Mouse (Mus musculus) hematopoietic stem cell, adult 5-6 weeks (primary cell): ENCODE results near the gene Gng4. TPM values are rescaled to one million over a fixed set of nuclear protein-coding genes. Genes with fewer than 3 reads are reported as not detected.
"Not testable (repeated sequence)": the region's sequence is repeated elsewhere in the genome, so short reads cannot be mapped to it uniquely, and the experiment has no call there.

Experiments used
- ATAC-seq, 2 experiments: fragments of 125-278 bp in 1 of 2; replicated peaks in 1 of 2; 2 replicates each; pipeline ENCODE4 v1.8.0; 2016 to 2017; ENCODE audit warnings: inconsistent platforms in 2 of 2, mild to moderate bottlenecking in 2 of 2, moderate number of reproducible peaks in 2 of 2, low read depth in 1 of 2, moderate TSS enrichment in 1 of 2; ENCODE audit not compliant: low FRiP score in 2 of 2, poor library complexity in 2 of 2, severe bottlenecking in 2 of 2, insufficient read depth in 1 of 2, low TSS enrichment in 1 of 2
- total RNA-seq: library from RNA; stranded (forward); fragments of 172-1452, 232-1000 nt; gene quantifications from 2 replicates; pipeline ENCODE4 v1.2.3, GENCODE M21; 2017

Gng4 gene
- total RNA-seq, 1 experiment from 2014 or later, result not detected

DNA sequence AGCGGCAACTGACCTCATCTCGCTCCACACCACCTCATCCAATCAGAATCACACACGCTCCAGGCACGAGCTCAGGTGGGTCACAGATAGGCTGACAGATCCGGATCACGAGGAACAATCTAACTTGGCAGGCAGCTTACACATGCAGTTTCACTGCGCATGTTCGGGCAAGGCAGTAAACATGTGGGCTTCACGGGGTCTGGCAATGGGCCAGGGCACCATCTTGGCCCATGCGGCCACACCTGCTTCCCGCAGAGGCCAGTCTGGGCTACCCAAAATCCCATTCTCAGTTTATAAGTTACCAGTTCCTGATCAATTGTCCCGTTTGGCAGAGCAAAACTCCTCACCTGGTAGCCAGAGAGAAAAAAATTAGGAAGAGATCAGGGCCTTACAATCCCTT lies 14.0 kb downstream of the Gng4 start:
- ATAC-seq, result not testable (repeated sequence)

GRCm38 (mm10) chr13:13798775-13799174 lies 14.9 kb downstream of the Gng4 start:
- ATAC-seq, result no peak

DNA sequence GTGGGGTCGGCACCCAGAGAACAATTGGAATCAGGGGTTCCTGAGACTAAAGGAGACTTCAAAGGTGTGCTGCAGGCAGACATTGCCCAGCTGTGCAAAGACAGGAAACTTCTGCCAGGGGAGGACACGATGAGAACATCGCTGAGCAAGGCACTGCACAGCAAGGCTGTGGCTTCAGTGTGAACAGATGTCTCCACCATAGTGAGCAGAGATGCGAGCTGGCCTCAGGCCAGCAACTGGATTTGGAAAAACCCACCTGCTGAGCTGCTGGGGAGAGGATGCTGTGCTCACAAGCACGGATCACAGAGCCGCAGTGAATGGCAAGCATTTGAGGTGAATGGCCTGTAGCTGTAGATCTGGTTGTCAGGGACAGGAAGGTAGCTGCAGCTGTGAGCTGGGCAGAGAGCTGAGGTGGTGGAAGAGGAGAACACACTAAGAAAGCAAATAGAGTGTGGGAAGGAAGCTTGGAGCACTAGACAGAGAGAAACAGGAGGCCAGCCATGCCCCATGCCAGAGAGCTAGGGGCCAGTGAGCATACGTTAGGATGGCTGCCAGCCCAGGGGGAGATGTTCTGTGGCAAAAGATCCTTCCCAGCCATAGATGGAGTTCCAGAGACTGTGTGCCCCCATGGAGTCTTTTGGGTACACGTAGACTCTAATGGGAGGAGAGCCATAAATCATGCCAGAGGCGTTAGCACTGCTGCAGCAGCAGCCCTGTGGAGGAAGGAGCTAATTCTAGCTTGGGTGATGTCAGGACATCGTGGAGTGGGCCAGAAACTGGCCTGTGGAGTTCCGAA lies 24.7 kb downstream of the Gng4 start:
- ATAC-seq, result no peak

GRCm38 (mm10) chr13:13810885-13811284 lies 27.0 kb downstream of the Gng4 start:
- no peak for ATAC-seq

GRCm38 (mm10) chr13:13818696-13819095 lies 34.8 kb downstream of the Gng4 start:
- ATAC-seq, result no peak

- no peak for ATAC-seq
These were observed 36.6 kb downstream of the Gng4 start for GRCm38 (mm10) chr13:13820234-13821123.

GRCm38 (mm10) chr13:13824946-13825345 lies 41.1 kb downstream of the Gng4 start:
- 0 out of 4 replicates have a peak, but pooled peaks of 1 of the 2 experiments have one; percentile 7 for ATAC-seq

- ATAC-seq, result no peak
These were observed 42.7 kb downstream of the Gng4 start for GRCm38 (mm10) chr13:13826533-13826932.

DNA sequence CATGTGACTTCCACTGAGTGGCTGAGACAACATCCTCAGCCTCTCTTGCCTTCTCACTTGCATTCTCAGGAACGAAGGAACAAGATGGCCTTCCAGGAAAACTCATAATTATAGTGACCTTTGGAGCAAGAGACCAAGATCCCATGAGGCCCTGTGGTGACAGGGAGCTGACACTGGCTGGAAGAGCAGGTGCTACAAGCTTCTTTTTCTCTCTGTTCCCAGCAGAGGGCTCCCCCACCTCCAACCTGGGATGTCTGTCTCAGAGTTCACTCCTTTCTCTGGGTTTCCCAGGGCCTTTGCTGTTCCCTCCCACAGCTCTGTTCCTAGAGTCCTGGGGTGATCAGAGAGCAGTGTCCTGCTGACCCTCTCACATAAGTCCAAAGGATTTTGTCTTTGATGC lies 44.3 kb downstream of the Gng4 start:
- ATAC-seq, result no peak

GRCm38 (mm10) chr13:13830469-13831074 lies 46.7 kb downstream of the Gng4 start:
- no peak for ATAC-seq

DNA sequence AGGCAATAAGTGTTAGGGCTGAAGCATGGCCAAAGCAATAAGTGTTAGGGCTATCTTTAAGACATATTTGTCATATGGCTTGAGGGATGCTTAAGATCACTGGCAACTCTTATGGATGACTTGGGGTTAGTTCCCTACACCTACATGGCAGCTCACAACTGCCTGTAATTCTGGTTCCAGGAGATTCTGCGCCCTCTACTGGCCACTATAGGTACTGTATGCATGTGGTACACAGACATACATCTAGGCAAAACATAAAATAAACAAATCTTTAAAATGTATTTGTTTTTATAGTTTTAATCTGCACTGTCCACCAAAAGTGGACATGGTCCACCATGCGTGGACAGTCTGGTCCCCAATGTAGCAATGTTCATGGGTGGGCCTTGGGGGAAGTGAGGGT lies 51.3 kb downstream of the Gng4 start:
- no peak for ATAC-seq

DNA sequence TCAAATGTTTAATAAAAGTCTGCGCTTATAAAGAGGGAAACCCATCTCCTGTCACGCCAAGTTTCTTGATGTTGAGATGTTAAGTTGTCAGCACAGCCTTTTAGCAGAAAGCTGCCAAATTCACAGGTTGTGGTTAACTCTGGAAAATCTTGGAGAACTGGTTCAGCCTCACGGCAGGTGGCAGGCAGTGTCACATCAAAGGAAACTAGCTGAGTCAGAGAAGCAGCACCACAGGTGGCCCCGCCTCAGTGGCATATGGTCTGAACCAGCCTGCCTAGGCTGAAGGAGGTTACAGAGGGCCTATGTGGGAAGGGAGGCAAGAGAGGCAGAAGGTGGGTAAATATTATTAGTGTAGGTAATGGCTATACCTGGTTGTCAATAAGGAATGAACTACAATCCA lies 61.2 kb downstream of the Gng4 start:
- ATAC-seq, result no peak

DNA sequence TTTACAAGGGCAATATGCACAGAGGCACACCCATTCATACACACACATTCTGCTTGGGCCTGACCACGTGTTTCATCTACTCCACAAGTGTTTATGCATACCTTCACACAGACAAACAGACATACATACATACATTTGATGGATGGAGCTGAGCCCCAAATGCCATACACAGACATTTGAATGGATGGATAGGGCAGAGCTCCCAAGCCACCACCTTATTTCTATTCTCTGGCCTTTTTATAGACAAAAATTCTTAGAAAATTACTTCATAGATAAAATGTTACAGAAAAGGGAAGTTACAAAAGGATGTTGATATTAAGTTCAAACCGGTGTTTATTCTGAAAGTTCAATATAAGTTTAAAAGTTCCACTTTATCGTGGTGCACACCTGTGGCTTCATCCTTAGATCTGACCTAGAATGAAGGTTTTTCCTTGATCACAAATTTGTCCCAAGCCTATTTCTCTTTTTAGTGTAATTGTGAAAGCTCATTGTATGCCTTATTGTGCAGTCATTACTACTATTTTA lies 63.3 kb downstream of the Gng4 start:
- no peak for ATAC-seq

- ATAC-seq, result no peak
These were observed 73.3 kb downstream of the Gng4 start for GRCm38 (mm10) chr13:13857190-13857589.

- no peak for ATAC-seq
These were observed 78.5 kb downstream of the Gng4 start for GRCm38 (mm10) chr13:13862346-13862745.

- ATAC-seq, result no peak
These were observed 79.1 kb downstream of the Gng4 start for GRCm38 (mm10) chr13:13862941-13863340.

GRCm38 (mm10) chr13:13866339-13866738 lies 82.5 kb downstream of the Gng4 start:
- no peak for ATAC-seq
